Mouse (Mus musculus) intestine, embryonic 14.5 days (tissue): ENCODE results near the gene Robo2. TPM values are rescaled to one million over a fixed set of nuclear protein-coding genes. Genes with fewer than 3 reads are reported as not detected.

Experiments used
- ATAC-seq: fragments of 200-750 bp; cut with Nextera tagmentation; replicated peaks from 2 replicates; pipeline ENCODE4 v1.8.0; 2017; ENCODE audit warnings: low read depth, moderate number of reproducible peaks, moderate TSS enrichment, moderate library complexity; ENCODE audit not compliant: low FRiP score, low TSS enrichment
- DNase-seq: peaks from one replicate; pipeline ENCODE4 v3.0.0-alpha.2; 2018; ENCODE audit warnings: low spot score
- H3K27ac ChIP-seq: fragments of 300-500 bp; sonication (generic); 2 replicates; pipeline ENCODE4 v1.5.1; 2014; ENCODE audit warnings: low read depth, mild to moderate bottlenecking, control low read depth
- H3K27me3 ChIP-seq: fragments of 300-500 bp; sonication (generic); replicated peaks from 2 replicates; pipeline ENCODE4 v1.6.1; 2014; ENCODE audit warnings: low read length, control low read depth; ENCODE audit not compliant: control insufficient read depth, insufficient read depth
- H3K36me3 ChIP-seq: fragments of 300-500 bp; sonication (generic); 2 replicates; pipeline ENCODE4 v1.6.1; 2014; ENCODE audit warnings: low read length, control low read depth; ENCODE audit not compliant: control insufficient read depth, insufficient read depth
- H3K4me1 ChIP-seq: fragments of 300-500 bp; sonication (generic); replicated peaks from 2 replicates; pipeline ENCODE4 v1.6.1; 2014; ENCODE audit warnings: low read length, control low read depth, mixed read lengths; ENCODE audit not compliant: control insufficient read depth, insufficient read depth
- H3K4me2 ChIP-seq: fragments of 300-500 bp; sonication (generic); 2 replicates; pipeline ENCODE4 v1.6.1; 2014; ENCODE audit warnings: low read length
- H3K4me3 ChIP-seq: fragments of 300-500 bp; sonication (generic); 2 replicates; pipeline ENCODE4 v1.5.1; 2014; ENCODE audit warnings: low read depth, low read length, control low read depth, mixed read lengths
- H3K9ac ChIP-seq: fragments of 300-500 bp; sonication (generic); 2 replicates; pipeline ENCODE4 v1.6.1; 2014; ENCODE audit warnings: mild to moderate bottlenecking, low read length
- H3K9me3 ChIP-seq: fragments of 300-500 bp; sonication (generic); 2 replicates; pipeline ENCODE4 v1.6.1; 2016; ENCODE audit warnings: low read length, control low read depth; ENCODE audit not compliant: control insufficient read depth
- WGBS: fragments of 180-500 bp; shearing (Covaris S2); extraction: QIAGEN DNeasy Blood & Tissue Kit; methylation state at CpG from one replicate; pipeline ENCODE4 v1.1.7; 2014; 5-methylcytosine and 5-hydroxymethylcytosine counted together
- polyA plus RNA-seq: library from polyadenylated mRNA; unstranded; fragments of >200 nt; fragmentation: Nextera tagmentation; extraction: Ambion mirVana; gene quantifications from 2 replicates; pipeline ENCODE4 v1.2.1, GENCODE M21; 2014

Robo2 gene
- polyA plus RNA-seq, 1 experiment from 2014 or later = 35.7 TPM

DNA sequence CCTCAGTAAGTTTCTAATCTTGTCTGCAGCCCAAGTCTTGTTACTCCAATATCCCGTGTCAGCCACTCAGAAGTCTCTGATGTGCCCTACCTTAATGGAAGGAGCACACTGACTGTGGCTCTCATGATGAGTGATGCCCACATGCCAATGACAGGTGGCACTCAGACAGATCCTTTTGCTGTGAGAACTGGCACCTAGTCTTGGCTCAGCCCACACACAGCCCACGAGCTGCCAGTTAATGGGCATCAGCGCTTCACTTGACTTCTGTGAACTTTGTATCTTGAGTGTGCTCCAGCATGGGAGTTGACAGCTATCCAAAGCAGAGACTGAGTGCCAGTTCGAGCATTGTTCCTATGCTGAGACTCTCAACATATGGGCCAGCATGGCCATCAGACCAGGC lies 383.8 kb downstream of the Robo2 start:
- H3K4me1 ChIP-seq = no peaks in the 10 kb centered on the region
- no peak overlapping the region for H3K27ac ChIP-seq
- H3K9ac ChIP-seq = no peak overlapping the region
- ATAC-seq (no peak), DNase-seq (no peak)
- WGBS = 85% methylated on average over 4 of the region's 4 CpGs
- H3K4me3 ChIP-seq = no peak overlapping the region
- H3K27me3 ChIP-seq = no peaks in the 10 kb centered on the region
- no peaks in the 10 kb centered on the region for H3K9me3 ChIP-seq
- no peak overlapping the region for H3K4me2 ChIP-seq
- no peaks in the 10 kb centered on the region for H3K36me3 ChIP-seq

DNA sequence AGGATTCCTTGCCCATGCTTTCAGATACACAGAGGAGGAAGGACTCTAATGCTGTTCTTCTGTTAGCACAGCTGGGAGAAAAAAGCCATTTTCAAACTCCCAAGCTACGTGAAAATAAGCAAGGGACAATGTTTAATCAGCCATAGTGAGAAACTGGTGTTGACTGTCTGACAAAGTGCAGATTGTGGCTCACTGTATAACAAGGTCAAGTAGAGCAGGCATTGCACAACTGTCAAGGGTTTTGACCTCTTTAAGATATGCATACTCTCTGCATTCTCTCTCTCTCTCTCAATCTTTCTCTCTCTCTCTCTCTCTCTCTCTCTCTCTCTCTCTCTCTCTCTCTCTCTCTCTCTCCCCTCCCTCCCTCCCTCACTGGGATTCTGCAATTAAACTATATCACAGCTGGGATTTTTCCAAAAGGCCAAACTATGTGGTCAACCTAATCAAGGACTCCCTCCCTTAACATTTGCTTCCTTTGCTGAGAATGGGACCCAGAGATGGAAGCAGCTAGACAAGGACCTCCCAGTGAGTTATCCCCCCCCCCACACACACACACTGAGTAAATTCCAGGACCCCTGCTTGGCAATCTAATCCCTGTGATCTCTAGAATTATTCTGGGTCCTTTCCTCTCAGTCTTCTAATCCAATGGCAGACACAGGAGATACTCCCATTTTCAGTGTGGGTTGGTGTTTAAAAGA lies 389.2 kb downstream of the Robo2 start:
- 0 out of 2 replicates have a peak, but pooled peaks cover 3% of the 10 kb centered on the region for H3K4me1 ChIP-seq
- H3K4me3 ChIP-seq = no peak overlapping the region
- H3K27me3 ChIP-seq = no peaks in the 10 kb centered on the region
- H3K36me3 ChIP-seq = no peaks in the 10 kb centered on the region
- H3K4me2 ChIP-seq = no peak overlapping the region
- WGBS = 44% methylated on average over 1 of the region's 1 CpGs
- H3K9me3 ChIP-seq = no peaks in the 10 kb centered on the region
- no peak overlapping the region for H3K27ac ChIP-seq
- no peak overlapping the region for H3K9ac ChIP-seq
- ATAC-seq (no peak), DNase-seq (no peak)

DNA sequence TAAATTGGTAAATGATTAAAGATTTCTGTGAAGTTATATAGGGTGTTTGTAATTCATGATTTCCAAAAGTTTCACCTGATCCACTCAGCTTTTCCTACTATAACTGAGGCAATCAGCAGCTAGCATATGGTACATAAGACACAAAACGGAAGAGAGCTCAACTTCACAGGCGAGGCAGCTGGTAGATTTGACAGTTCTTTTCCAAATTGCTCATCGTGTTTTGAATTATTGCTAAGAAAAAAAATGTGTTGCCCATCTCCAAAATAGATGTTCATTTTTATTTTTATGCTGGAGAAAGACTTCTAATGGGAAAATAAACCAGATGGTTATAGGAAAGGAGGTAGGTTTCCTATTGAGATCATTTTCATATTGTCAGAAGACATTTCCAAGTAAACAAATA lies 405.9 kb downstream of the Robo2 start:
- Histone ChIP-seq H3K4me1 (no peaks in the 10 kb centered on the region), H3K4me2 (no peak overlapping the region), H3K9me3 (no peaks in the 10 kb centered on the region), H3K36me3 (no peaks in the 10 kb centered on the region), H3K27ac (no peak overlapping the region), H3K4me3 (no peak overlapping the region), H3K27me3 (no peaks in the 10 kb centered on the region), H3K9ac (no peak overlapping the region)
- WGBS = 84% methylated on average over 3 of the region's 3 CpGs
- DNase-seq = no peak
- ATAC-seq = no peak

DNA sequence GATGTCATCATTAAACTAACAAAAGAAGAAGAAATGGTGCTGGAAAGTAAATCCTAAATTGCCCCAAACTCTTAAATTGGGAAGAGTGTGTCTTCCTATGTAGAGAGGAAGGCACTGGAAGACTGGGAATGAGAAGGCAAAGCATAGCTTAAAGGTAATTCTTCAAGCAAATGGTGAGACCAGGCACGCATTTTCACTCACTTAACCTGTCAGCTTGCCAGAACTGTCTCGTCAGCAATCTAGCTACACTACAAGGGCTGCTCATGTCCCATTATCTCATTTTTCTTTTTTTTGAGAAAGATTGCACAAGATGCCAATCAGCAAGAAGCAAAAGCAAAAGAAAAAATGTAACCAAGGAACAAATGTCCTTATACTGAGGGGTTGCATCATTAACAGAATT lies 410.3 kb downstream of the Robo2 start:
- Histone ChIP-seq H3K27ac (no peak overlapping the region), H3K9me3 (no peaks in the 10 kb centered on the region), H3K4me3 (no peak overlapping the region), H3K36me3 (no peaks in the 10 kb centered on the region), H3K9ac (no peak overlapping the region), H3K4me2 (no peak overlapping the region), H3K27me3 (no peaks in the 10 kb centered on the region), H3K4me1 (no peaks in the 10 kb centered on the region)
- ATAC-seq (no peak), DNase-seq (no peak)
- 64% methylated on average over 2 of the region's 2 CpGs for WGBS

DNA sequence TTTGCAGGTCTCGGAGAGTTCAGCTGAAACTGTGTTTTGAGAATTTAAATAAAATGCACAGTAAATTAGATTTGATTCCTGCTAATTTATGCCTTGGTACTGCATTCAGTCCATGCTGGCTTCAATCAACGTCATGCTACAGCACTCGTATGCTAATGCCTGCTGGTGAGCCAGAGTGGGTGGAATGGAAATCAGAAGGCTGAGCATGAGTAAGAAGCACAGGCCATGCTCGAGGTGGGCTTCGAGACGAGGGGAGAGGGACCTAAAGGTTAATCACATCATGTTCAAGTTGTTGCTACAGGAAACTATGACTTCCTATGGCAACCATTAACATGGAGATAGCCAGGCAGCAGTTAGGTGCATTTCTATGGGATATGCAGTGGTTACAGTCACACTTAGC lies 420.4 kb downstream of the Robo2 start:
- no peak for DNase-seq

DNA sequence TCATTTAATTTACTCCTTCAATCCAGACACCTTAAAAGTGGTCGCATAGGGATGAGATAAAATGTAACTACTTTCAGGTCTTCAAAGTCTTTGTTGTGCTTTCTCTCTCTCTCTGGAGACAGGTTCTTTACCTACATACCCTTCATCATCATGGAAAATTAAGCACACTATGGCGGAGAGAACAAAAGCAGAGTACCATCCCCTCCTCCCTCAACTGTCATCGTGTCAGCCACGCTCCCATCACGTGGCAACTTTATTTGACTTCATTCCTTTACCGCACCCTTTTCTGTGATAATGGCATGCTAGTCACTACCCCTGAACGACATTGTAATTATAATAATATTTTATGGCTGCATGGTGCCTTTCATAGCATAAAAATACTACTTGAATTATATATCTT lies 442.1 kb downstream of the Robo2 start:
- Histone ChIP-seq H3K9ac (no peak overlapping the region), H3K4me1 (0 out of 2 replicates have a peak, but pooled peaks cover 2% of the 10 kb centered on the region), H3K27me3 (no peaks in the 10 kb centered on the region), H3K27ac (no peak overlapping the region), H3K36me3 (no peaks in the 10 kb centered on the region), H3K9me3 (no peaks in the 10 kb centered on the region), H3K4me3 (no peak overlapping the region), H3K4me2 (no peak overlapping the region)
- no peak for DNase-seq
- WGBS = 85% methylated on average over 7 of the region's 7 CpGs
- ATAC-seq = no peak

More for the DNA sequence above, 420.4 kb downstream of the Robo2 start:
- no peak overlapping the region for H3K9ac ChIP-seq
- H3K4me3 ChIP-seq = no peak overlapping the region
- no peaks in the 10 kb centered on the region for H3K27me3 ChIP-seq
- WGBS = 65% methylated on average over 6 of the region's 6 CpGs
- H3K36me3 ChIP-seq = no peaks in the 10 kb centered on the region
- no peaks in the 10 kb centered on the region for H3K4me1 ChIP-seq
- H3K27ac ChIP-seq = no peak overlapping the region
- no peak for ATAC-seq
- H3K9me3 ChIP-seq = no peaks in the 10 kb centered on the region
- H3K4me2 ChIP-seq = no peak overlapping the region

DNA sequence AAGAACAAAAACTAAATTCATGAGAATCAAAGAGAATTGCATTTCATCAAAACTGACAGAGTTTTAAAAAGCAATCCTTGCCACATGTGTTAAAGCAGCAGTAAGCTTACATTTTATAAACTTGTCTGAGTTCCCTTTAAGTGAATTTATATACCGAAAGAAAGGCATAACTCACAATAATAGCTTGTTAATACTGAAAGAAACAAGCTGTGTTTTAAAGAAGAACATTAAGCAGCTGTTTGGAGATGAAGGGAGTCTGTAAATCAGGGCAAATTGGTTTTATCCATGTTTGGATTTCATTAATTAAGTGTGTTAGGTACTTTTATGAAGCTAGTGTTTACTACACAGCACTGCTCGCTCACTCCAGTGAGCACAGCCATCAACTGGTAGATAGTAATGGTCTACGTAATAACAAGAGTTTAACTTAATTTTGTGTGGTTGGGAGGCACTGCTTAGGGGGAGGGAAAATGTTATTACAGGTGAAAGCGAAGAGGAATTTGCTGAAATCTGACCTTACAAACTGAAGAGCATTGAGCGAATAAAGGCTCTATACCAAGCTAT lies 447.2 kb downstream of the Robo2 start:
- Histone ChIP-seq H3K9ac (no peak overlapping the region), H3K4me3 (no peak overlapping the region), H3K27ac (no peak overlapping the region), H3K4me1 (peaks cover 4% of the 10 kb centered on the region; the same call in 1 of the 2 replicates), H3K4me2 (no peak overlapping the region), H3K27me3 (no peaks in the 10 kb centered on the region), H3K36me3 (no peaks in the 10 kb centered on the region), H3K9me3 (no peaks in the 10 kb centered on the region)
- 37% methylated on average over 5 of the region's 5 CpGs for WGBS
- DNase-seq = no peak
- no peak for ATAC-seq

DNA sequence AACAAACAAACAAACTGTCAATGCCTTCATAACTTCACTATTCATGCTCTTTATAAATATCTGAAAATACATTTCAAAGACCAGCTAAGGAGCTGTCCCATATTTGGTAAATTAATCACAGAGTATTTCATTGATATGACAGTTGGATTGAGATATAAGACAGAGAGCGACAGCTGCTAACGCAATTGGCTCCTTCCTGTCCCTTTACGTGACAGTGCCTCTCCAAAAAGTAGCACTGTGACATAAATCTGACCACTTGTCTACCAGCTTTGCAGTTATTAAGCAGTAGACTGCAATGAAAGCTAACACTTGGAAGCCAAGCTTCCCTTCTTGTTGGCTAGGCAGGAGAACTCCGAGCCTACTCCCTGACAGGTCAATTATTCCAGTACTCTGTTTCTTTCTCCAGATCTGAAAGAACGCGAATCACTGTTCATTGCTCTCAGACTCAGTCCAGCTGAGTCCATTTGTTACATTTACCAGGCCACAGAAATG lies 452.1 kb downstream of the Robo2 start:
- 66% methylated on average over 6 of the region's 6 CpGs for WGBS
- H3K9ac ChIP-seq = no peak overlapping the region
- no peaks in the 10 kb centered on the region for H3K36me3 ChIP-seq
- ATAC-seq (no peak), DNase-seq (no peak)
- H3K4me3 ChIP-seq = no peak overlapping the region
- no peak overlapping the region for H3K4me2 ChIP-seq
- no peaks in the 10 kb centered on the region for H3K9me3 ChIP-seq
- H3K27me3 ChIP-seq = no peaks in the 10 kb centered on the region
- no peak overlapping the region for H3K27ac ChIP-seq
- peaks cover 1% of the 10 kb centered on the region; the same call in 1 of the 2 replicates for H3K4me1 ChIP-seq

DNA sequence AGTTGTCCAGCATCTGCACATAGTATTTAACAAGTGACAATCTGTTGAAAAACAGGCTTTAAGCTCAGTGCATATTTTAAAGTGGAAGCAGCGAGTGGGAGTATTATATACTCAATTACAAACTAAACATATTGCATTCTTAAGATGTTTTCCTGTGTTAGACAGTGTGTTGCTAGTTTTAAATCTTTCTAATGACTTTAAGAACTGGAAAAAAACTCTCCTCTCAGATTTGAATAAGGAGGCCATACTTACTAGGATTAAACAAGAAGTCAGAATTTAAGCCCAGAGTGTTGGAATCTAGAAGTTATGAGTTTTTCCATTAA lies 453.1 kb downstream of the Robo2 start:
- Histone ChIP-seq H3K27ac (no peak overlapping the region), H3K27me3 (no peaks in the 10 kb centered on the region), H3K36me3 (no peaks in the 10 kb centered on the region), H3K4me3 (no peak overlapping the region), H3K9me3 (no peaks in the 10 kb centered on the region), H3K4me2 (no peak overlapping the region), H3K9ac (no peak overlapping the region), H3K4me1 (no peaks in the 10 kb centered on the region; the same call in 1 of the 2 replicates)
- 61% methylated on average over 1 of the region's 1 CpGs for WGBS
- ATAC-seq (no peak), DNase-seq (no peak)
